Mouse (Mus musculus): ENCODE measurements around the gene Timm13. TPM values are rescaled to one million over a fixed set of nuclear protein-coding genes. Genes with fewer than 3 reads are reported as not detected.

Timm13 gene
- 253 and 261 TPM in 2 replicates for polyA plus RNA-seq (2012; rRNA removed)

DNA sequence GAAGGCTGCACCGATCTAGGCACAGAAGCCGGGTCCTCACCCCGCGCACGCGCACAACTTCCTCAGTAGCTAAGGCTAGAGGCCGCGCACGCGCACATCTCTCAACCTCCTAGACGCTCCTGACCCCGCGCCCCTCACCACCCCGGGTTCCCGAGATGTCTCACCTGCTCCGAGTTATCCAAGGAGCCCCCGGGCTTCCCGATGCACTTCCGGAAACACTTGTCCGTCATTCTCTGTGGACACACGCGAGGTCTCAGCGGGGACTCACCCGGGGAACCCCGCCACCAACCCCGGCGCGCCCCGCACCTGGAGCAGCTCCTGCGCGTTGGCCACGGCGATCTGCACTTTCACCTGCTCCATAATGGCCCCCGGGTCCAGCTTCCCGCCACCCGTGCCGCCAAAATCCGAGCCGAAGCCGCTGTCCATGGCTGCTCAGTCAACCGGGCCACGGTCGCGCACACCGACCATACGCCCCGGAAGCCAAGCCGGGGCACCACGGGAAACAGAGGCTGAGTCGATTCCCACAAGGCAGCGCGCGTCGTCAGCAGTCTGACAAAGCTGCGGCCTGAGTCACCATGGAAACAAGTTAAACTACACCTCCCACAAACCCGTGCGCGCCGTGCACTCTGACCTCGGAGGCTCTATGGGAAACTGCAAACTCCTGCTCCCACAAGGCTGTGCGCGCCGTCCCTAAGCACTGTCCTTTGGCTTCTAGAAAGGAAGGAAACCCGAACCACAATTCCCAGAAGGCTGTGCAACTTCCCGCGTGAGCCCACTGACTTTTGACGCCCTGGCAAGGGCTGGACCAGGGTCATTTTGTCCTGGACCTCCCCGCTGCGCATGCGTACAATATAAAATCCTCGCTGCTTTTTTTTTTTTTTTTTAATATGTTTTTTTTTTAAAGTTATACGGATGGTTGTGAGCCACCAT, at the start of gene Timm13:
TSS of gene Timm13 (minus strand) at position 652 of the 930 bp plus-strand sequence.

DNA sequence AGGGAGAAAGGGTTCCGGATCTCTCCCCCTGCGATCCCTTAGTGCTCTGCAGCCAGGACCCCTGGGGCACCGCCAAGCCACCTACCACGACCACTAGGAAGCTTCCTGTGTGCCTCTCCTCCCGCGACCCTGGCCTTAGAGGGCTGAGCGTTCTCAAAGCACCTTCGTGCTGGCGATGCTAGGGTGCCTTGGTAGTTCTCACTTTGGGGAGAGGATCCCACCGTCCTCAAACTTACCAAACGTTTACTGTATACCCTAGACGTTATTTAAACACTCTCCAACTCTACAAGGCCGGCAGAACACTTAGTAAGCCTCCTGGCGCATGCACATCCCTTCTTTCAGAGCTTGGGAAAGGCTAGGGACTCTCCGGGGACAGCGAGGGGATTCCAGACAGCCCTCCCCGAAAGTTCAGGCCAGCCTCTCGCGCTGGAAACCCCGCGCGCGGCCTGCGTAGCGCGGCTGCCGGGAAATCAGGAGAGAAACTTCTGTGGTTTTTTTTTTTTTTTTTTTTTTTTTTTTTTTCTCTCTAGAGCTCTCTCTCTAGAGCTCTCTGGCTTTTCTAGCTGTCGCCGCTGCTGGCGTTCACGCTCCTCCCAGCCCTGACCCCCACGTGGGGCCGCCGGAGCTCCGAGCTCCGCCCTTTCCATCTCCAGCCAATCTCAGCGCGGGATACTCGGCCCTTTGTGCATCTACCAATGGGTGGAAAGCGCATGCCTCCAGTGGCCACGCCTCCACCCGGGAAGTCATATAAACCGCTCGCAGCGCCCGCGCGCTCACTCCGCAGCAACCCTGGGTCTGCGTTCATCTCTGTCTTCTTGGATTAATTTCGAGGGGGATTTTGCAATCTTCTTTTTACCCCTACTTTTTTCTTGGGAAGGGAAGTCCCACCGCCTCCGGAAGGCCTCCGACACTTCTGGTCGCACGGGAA, 28.8 kb upstream of the Timm13 start, which contains the start of gene Gadd45b:
TSS of gene Gadd45b (plus strand) at position 775 of the 928 bp plus-strand sequence.

DNA sequence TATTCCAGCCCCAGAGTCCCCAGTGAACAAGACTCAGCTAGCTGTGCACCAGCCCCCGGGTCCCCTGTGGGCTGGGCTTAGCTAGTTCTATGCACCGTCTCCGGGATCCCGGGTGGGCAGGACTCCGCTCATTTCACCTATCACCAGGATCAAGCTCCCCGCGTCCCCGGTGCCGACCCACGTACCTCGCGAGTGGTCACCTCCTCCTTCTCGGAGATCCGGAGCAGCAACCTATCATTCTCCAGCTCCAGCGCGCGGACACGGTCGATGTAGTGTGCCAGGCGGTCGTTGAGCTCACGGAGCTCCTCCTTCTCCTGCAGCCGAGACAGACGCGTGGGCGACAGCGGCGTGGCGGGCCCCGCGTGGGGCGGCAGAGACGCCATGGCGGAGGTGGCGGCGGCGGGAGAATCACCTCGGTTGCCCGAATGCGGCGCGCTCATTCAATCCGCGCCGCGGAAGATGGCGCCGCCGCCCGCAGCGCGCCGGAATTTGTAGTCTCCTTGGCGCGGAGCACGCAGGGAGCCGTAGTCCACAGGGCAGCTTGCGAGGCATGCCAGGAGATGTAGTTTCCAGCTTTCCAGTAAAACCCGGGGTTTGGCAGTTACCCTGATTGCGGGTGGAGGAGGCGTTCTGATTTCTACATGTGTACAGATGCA, 17.1 kb upstream of the Timm13 start, which contains the start of gene Lmnb2:
TSS of gene Lmnb2 (minus strand) at position 467 of the 656 bp plus-strand sequence.

DNA sequence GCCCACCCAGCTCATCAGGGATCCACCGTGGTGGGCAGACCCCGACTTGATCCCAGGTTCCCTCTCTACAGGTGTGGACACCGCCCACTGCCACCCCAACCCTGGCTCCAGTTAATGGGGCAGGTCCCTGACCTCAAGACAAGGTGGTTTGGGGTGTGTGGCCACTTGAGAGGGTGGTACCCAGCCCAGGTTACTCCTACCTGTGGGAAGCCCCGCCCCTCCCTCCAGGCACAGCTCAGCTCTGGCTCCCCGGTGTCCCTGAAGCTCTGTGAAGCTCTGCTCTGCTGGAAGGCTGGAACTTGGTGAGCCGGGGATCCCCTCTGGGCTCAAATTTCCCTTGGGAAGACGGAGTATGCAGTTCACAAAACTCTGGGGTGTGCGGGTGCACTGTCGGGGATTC, 29.2 kb downstream of the Timm13 start, which contains the start of gene Tmprss9:
TSS of gene Tmprss9 (plus strand) at position 268 of the 400 bp plus-strand sequence.

DNA sequence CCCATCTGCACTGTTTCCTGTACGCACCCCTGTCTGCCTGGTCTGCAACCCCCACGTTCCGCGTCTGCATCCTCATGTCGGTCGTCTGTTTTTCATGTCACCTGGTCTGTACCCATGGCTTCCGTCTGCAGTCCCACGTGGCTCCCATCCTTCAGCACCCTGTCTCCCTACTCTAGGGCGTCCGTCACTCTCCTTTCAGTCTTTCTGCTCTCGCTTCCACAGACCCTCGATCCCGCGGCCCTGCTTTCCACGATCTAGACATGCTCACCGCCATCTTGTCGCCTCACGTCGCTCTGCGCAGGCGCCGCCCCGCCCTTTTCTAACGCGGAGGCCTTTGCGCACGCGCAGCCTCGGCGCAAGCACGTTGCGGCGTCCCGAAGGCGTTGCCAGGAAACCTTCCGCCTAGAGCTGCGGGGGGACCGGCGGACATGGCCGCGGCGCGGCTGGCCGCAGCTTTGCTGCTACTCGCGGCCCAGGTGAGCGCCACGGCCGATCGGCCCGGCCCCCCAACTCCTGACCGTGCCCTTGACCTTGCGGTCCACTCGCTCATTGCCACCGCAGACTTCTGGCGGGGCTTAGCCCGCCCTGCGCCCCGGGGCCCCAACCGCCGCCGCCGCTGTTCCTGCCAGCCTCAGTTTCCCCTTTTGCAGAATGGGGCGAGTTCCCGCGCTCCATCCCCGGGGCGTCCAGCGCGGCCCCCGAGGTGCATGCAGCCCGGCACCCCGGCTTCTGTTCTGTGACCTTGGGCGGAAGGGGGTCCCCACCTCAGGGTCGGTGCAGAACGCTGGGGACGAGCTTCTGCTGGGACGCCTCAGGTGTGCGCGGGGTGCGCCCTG, 45.6 kb downstream of the Timm13 start, which contains the start of the genes Lsm7 and Sppl2b:
TSS of gene Lsm7 (minus strand) at position 297 of the 836 bp plus-strand sequence.
TSS of gene Sppl2b (plus strand) at position 363 of the 836 bp plus-strand sequence.

Other genes with a start within 250 kb of the Timm13 start
- gene Btbd2, start 243.9 kb downstream of the Timm13 start, polyA plus RNA-seq (2012; rRNA removed), result 158 and 164 TPM in 2 replicates
- 264 and 300 TPM in 2 replicates for gene Mknk2, start 222.9 kb downstream of the Timm13 start, polyA plus RNA-seq (2012; rRNA removed)
- 39.8 and 44.2 TPM in 2 replicates for gene Mob3a, start 199.0 kb downstream of the Timm13 start, polyA plus RNA-seq (2012; rRNA removed)
- gene Izumo4, start 198.8 kb downstream of the Timm13 start, polyA plus RNA-seq (2012; rRNA removed), result 58.7 and 66.7 TPM in 2 replicates
- 146 and 168 TPM in 2 replicates for gene Ap3d1, start 158.7 kb downstream of the Timm13 start, polyA plus RNA-seq (2012; rRNA removed)
- 45.9 and 51.9 TPM in 2 replicates for gene Dot1l, start 145.8 kb downstream of the Timm13 start, polyA plus RNA-seq (2012; rRNA removed)
- 70.1 and 97.6 TPM in 2 replicates for gene Sf3a2, start 102.8 kb downstream of the Timm13 start, polyA plus RNA-seq (2012; rRNA removed)
- gene Plekhj1, start 102.3 kb downstream of the Timm13 start, polyA plus RNA-seq (2012; rRNA removed), result 86.4 and 95.0 TPM in 2 replicates
- 323 and 349 TPM in 2 replicates for gene Amh, start 95.7 kb downstream of the Timm13 start, polyA plus RNA-seq (2012; rRNA removed)
- gene Jsrp1, start 87.5 kb downstream of the Timm13 start, polyA plus RNA-seq (2012; rRNA removed), result 1.9 and 2.4 TPM in 2 replicates
- gene Oaz1, start 74.3 kb downstream of the Timm13 start, polyA plus RNA-seq (2012; rRNA removed), result 1,197 and 1,370 TPM in 2 replicates
- 0.14 and 0.44 TPM in 2 replicates for gene Lingo3, start 56.9 kb downstream of the Timm13 start, polyA plus RNA-seq (2012; rRNA removed)
- 183 and 185 TPM in 2 replicates for gene Lsm7, start 45.8 kb downstream of the Timm13 start, polyA plus RNA-seq (2012; rRNA removed)
- 152 and 173 TPM in 2 replicates for gene Sppl2b, start 45.7 kb downstream of the Timm13 start, polyA plus RNA-seq (2012; rRNA removed)
- 0.85 and 0.89 TPM in 2 replicates for gene Tmprss9, start 29.1 kb downstream of the Timm13 start, polyA plus RNA-seq (2012; rRNA removed)
- gene Lmnb2, start 17.3 kb upstream of the Timm13 start, polyA plus RNA-seq (2012; rRNA removed), result 30.4 and 33.2 TPM in 2 replicates
- 61.8 and 62.6 TPM in 2 replicates for gene Gadd45b, start 29.1 kb upstream of the Timm13 start, polyA plus RNA-seq (2012; rRNA removed)
- gene Gng7, start 114.0 kb upstream of the Timm13 start, polyA plus RNA-seq (2012; rRNA removed), result 5.9 and 6.7 TPM in 2 replicates
- gene Diras1, start 124.7 kb upstream of the Timm13 start, polyA plus RNA-seq (2012; rRNA removed), result 0.20 and 0.25 TPM in 2 replicates
- 54.7 and 57.3 TPM in 2 replicates for gene Slc39a3, start 136.5 kb upstream of the Timm13 start, polyA plus RNA-seq (2012; rRNA removed)
- gene Sgta, start 159.2 kb upstream of the Timm13 start, polyA plus RNA-seq (2012; rRNA removed), result 318 and 335 TPM in 2 replicates
- 133 and 135 TPM in 2 replicates for gene Thop1, start 169.1 kb upstream of the Timm13 start, polyA plus RNA-seq (2012; rRNA removed)
- 4.3 and 7.6 TPM in 2 replicates for gene Creb3l3, start 197.9 kb upstream of the Timm13 start, polyA plus RNA-seq (2012; rRNA removed)
- 253 and 327 TPM in 2 replicates for gene Map2k2, start 204.9 kb upstream of the Timm13 start, polyA plus RNA-seq (2012; rRNA removed)
- gene Zbtb7a, start 234.3 kb upstream of the Timm13 start, polyA plus RNA-seq (2012; rRNA removed), result 89.6 and 105 TPM in 2 replicates

Measured in ovary, adult 2 months (tissue).